Mouse (Mus musculus) G1E (cell line): ENCODE measurements at regions not wholly inside any gene's neighbourhood (a gene's known extent, or its start where the extent isn't known, plus 50 kb on each side); places are given as distances from the start of the nearest gene placed in this dataset.
"Not testable (repeated sequence)": the region's sequence is repeated elsewhere in the genome, so short reads cannot be mapped to it uniquely, and the experiment has no call there.

Experiments
- ATAC-seq: 2 replicates; pipeline ENCODE4 v1.8.0; 2016; ENCODE audit warnings: mild to moderate bottlenecking; ENCODE audit not compliant: insufficient number of reproducible peaks, poor library complexity, low FRiP score, severe bottlenecking; ENCODE audit errors: extremely low read depth
- DNase-seq: peaks from one replicate; pipeline ENCODE4 v3.0.0; 2012; ENCODE audit warnings: low spot score
- H3K27me3 ChIP-seq: 2 replicates; pipeline ENCODE4 v1.6.1; 2012; ENCODE audit warnings: mild to moderate bottlenecking, low read length, inconsistent platforms; ENCODE audit not compliant: insufficient read depth
- H3K36me3 ChIP-seq: replicated peaks from 2 replicates; pipeline ENCODE3; 2012; ENCODE audit warnings: mild to moderate bottlenecking, inconsistent platforms
- H3K4me1 ChIP-seq: 2 replicates; pipeline ENCODE4 v1.6.1; 2012; ENCODE audit warnings: low read depth, low read length, inconsistent platforms, mixed read lengths; ENCODE audit not compliant: insufficient read depth
- H3K4me3 ChIP-seq: 2 replicates; pipeline ENCODE4 v1.5.1; 2012; ENCODE audit warnings: low read depth, mild to moderate bottlenecking, inconsistent platforms, low read length, moderate library complexity, mixed read lengths
- H3K9me3 ChIP-seq: replicated peaks from 2 replicates; pipeline ENCODE4 v1.6.1; 2012; ENCODE audit warnings: inconsistent platforms
- CTCF ChIP-seq: IDR thresholded peaks from 2 replicates; pipeline ENCODE4 v1.5.1; 2012; ENCODE audit warnings: low read depth, low read length, inconsistent platforms, mixed read lengths
- GATA1 ChIP-seq: IDR thresholded peaks from 2 replicates; pipeline ENCODE4 v1.6.1; 2012; ENCODE audit warnings: borderline replicate concordance, low read length, inconsistent platforms, mixed read lengths
- GATA2 ChIP-seq: IDR thresholded peaks from 2 replicates; pipeline ENCODE4 v1.6.1; 2012; ENCODE audit warnings: low read depth, low read length, inconsistent platforms, borderline replicate concordance
- POLR2AphosphoS5 ChIP-seq: IDR thresholded peaks from 2 replicates; pipeline ENCODE4 v1.6.1; 2012; ENCODE audit warnings: low read depth, low read length, inconsistent platforms; ENCODE audit not compliant: insufficient replicate concordance
- TAL1 ChIP-seq: conservative IDR thresholded peaks from 2 replicates; pipeline ENCODE4 v1.6.1; 2012; ENCODE audit warnings: low read depth, low read length, inconsistent platforms, mixed read lengths

DNA sequence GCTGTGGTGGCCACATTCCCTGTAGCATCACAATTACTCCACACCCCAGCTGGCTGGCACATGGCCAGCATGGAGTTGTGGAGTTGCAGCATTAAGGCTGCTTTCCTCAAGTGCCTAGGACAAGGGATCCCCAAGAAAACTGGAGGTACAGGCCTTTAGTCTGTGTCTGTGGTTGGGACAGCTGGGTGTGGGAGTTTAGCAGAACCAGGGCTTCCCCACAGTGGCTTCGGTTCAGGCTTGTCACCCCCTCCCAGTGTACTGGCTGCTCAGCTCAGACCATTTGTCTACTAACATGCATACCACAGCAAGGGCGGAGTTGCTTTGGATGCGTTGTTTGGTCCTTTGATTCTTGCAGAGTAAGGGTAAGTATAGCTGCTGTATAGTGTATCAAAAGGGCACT, 79.1 kb upstream of the Neurl1b start:
- TF ChIP-seq GATA1 (no peak), POLR2AphosphoS5 (no peak), CTCF (no peak), TAL1 (no peak), GATA2 (no peak)
- DNase-seq, result no peak
- H3K36me3 ChIP-seq, result no peaks in the 10 kb centered on the region
- no peak overlapping the region for H3K4me3 ChIP-seq
- no peaks in the 10 kb centered on the region for H3K4me1 ChIP-seq
- no peaks in the 10 kb centered on the region for H3K9me3 ChIP-seq
- peaks cover 44% of the 10 kb centered on the region for H3K27me3 ChIP-seq
- ATAC-seq, result no peak

DNA sequence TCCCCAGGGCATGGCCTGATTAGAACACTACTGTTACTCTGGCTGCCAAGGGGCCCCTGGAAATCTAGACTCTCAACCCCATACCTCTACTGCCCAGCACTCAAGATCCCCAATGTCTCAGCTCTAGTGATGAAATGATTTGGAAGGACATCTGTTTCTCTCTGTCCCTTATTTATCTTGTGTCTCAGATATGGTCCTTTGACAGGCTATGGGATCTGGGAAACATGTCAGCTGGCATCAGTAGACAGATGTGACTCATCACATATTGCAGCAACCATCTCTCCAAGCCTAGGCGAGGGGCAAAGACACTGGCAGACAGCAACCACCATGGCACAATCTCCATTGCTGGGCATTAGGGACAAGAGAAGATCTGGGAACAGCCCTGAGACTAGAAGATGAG, 78.6 kb upstream of the Neurl1b start:
- DNase-seq, result no peak
- TF ChIP-seq POLR2AphosphoS5 (no peak), GATA1 (no peak), CTCF (no peak), TAL1 (no peak), GATA2 (no peak)
- Histone ChIP-seq H3K4me1 (no peaks in the 10 kb centered on the region), H3K27me3 (peaks cover 44% of the 10 kb centered on the region), H3K9me3 (no peaks in the 10 kb centered on the region), H3K4me3 (no peak overlapping the region), H3K36me3 (no peaks in the 10 kb centered on the region)
- no peak for ATAC-seq

DNA sequence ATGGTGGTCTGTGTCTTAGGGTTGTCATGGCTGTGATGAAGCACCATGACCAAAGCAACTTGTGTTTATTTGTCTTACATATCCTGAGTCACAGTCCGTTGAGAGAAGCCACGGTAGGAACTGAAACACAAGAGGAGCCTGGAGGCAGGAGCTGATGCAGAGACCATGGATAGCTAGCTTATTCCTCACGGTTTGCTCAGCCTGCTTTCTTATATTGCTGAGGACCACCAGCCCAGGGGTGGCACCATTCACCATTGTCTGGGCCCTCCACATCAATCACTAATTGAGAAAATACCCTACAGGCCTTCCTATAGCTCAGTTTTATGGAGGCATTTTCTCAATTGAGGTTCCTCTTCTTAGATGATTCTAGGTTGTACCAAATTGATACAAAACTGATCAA, 77.5 kb upstream of the Neurl1b start:
- Histone ChIP-seq H3K4me3 (no peak overlapping the region), H3K4me1 (no peaks in the 10 kb centered on the region), H3K27me3 (peaks cover 42% of the 10 kb centered on the region), H3K36me3 (no peaks in the 10 kb centered on the region), H3K9me3 (no peaks in the 10 kb centered on the region)
- TF ChIP-seq POLR2AphosphoS5, result no peak
- no peak for TF ChIP-seq TAL1
- TF ChIP-seq CTCF, result no peak
- no peak for TF ChIP-seq GATA1
- TF ChIP-seq GATA2, result no peak
- ATAC-seq (no peak), DNase-seq (no peak)

DNA sequence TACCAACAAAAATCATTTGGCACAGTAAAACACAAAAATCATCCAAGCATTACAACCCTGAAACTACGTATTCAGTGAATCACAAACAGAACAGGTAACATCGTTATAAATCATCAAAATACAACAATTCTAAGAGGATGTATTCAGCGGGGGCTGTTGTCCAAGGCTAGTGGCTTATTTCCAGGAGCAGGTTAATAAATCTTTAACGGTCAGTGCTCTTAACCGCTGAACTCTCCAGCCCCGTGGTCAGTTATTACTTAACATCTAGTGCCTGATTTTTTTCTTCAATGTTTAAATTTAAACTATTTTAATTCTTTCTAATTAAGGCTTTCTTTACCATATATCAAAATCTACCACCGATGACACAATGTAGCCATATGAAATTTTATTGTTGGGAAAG, 69.2 kb upstream of the Neurl1b start:
- H3K4me1 ChIP-seq, DNase-seq, H3K4me3 ChIP-seq, H3K27me3 ChIP-seq, H3K9me3 ChIP-seq, ATAC-seq, H3K36me3 ChIP-seq: not testable (repeated sequence)

DNA sequence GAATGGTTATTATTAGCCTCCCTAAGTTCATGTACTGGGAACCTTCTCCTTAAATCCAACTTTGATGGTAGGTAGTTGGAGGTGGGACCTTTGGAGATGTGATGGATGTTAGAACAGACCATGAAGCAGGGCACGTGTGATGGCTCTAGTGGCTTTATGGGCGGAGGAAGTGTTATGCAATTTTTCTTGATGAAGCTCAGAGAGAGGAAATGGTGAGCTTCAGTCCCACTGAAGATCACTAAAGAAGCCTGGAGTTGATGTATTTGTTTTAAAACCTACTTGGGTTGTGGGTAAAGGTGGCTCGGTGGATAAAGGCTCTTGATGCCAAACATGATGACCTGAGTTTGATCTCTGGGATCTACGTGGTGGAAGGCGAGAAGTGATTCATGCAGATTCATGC, 66.5 kb upstream of the Neurl1b start:
- H3K36me3 ChIP-seq, result no peaks in the 10 kb centered on the region
- no peak overlapping the region for H3K4me3 ChIP-seq
- TF ChIP-seq POLR2AphosphoS5 (no peak), CTCF (no peak), GATA2 (no peak), GATA1 (no peak), TAL1 (no peak)
- H3K9me3 ChIP-seq, result no peaks in the 10 kb centered on the region
- H3K4me1 ChIP-seq, result no peaks in the 10 kb centered on the region
- DNase-seq (no peak), ATAC-seq (no peak)
- H3K27me3 ChIP-seq, result peaks cover 28% of the 10 kb centered on the region

DNA sequence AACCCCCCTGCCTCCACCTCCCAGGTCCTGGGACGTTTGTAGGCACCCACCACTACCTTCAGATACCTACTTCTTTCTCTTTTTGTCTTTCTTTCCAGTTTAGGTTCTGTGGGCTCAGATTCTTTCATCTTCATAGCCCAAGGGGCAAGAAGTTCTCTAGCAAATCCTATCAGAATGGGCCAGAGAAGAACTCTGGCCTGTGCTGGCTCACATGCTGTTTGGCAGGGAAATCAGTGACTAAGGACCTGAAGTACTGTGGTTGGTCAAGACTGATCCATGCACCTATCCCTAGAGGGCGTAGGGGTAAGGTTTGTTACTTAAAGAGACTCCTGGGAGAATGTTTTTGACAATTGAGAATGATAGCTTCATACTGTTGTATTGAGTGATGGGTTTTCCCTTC, 64.9 kb upstream of the Neurl1b start:
- Histone ChIP-seq H3K36me3 (no peaks in the 10 kb centered on the region), H3K9me3 (no peaks in the 10 kb centered on the region), H3K4me1 (0 out of 2 replicates have a peak, but pooled peaks cover 2% of the 10 kb centered on the region), H3K4me3 (no peak overlapping the region), H3K27me3 (peaks cover 44% of the 10 kb centered on the region)
- ATAC-seq (no peak), DNase-seq (no peak)
- TF ChIP-seq GATA2 (no peak), TAL1 (no peak), CTCF (no peak), GATA1 (no peak), POLR2AphosphoS5 (no peak)

DNA sequence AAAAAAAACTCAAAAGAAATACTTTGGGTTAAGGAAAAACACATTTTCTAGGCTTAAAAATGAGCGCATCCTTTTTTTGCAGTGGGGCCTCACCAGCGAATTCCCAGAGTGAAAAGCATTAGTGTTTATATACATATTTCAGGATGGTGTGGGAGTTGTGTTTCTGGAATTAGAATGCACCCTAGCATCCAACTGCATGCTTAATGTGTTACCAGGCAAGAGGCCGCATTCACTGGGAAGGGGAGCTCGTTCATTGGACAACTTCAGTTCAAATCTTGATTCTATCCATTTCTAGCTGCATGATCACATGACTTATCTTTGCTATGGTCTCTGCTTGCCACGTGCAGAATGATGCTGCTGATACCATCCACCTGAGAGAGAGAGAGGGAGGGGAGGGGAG, 64.4 kb upstream of the Neurl1b start:
- ATAC-seq, result no peak
- no peak for TF ChIP-seq GATA2
- TF ChIP-seq GATA1, result no peak
- no peak for DNase-seq
- H3K36me3 ChIP-seq, result no peaks in the 10 kb centered on the region
- H3K9me3 ChIP-seq, result no peaks in the 10 kb centered on the region
- peaks cover 4% of the 10 kb centered on the region for H3K4me1 ChIP-seq
- H3K27me3 ChIP-seq, result peaks cover 48% of the 10 kb centered on the region
- H3K4me3 ChIP-seq, result no peak overlapping the region
